Mouse (Mus musculus): ENCODE measurements around the gene Sorl1.

GRCm38 (mm10) chr9:42087921-42088320, 36.2 kb downstream of the Sorl1 start:
- TF ChIP-seq CTCF (IDR thresholded peaks at IDR 0.05; ENCODE audit: low read depth, low read length): no peak
- no peak for TF ChIP-seq POLR2A (IDR thresholded peaks at IDR 0.05; ENCODE audit: borderline replicate concordance, low read depth, low read length)

Data from bone marrow macrophage, adult 2 months (primary cell).